Mouse (Mus musculus) C2C12 (cell line): ENCODE measurements around the gene Klhl3.

Experiments
- CTCF ChIP-seq: IDR thresholded peaks from one replicate; pipeline ENCODE4 v1.5.1; 2011; ENCODE audit not compliant: control insufficient read depth, insufficient read depth, insufficient read length
- MYOD1 ChIP-seq: IDR thresholded peaks from one replicate; pipeline ENCODE4 v1.6.1; 2011; ENCODE audit warnings: low read depth; ENCODE audit not compliant: control insufficient read depth, insufficient read length
- MYOG ChIP-seq: IDR thresholded peaks from one replicate; pipeline ENCODE4 v1.6.1; 2011; ENCODE audit not compliant: control insufficient read depth, insufficient read length; ENCODE audit errors: extremely low read depth

DNA sequence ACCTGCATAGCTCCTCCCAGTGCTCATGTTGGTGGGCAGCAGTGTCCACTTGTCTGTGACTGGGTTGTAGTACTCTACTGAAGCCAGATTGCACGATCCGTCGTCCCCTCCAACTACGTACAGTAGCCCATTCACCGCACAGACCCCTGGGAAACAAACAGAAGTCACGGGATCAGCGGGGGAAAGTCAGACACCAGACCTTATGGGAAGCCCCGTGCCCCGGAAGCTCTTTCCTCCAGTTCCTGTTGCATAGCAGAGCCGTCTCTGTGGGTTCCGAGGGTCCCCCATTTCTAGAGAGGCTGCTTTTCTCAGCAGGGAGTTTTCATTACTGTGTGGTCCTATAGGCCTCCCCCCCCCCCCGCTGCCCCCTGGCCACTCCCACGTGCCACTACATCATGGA lies 104.1 kb downstream of the Klhl3 start:
- TF ChIP-seq MYOG (no peak), MYOD1 (no peak), CTCF (no peak)
